Mouse (Mus musculus) left cerebral cortex, adult 2 months (tissue): ENCODE measurements around the gene Zscan10. TPM values are rescaled to one million over a fixed set of nuclear protein-coding genes. Genes with fewer than 3 reads are reported as not detected.
A peak's percentile ranks its signal among the peaks of the same experiment; 100 is the strongest.

ENCODE experiments used
- DNase-seq, 2 experiments: peaks; one replicate each; pipeline ENCODE4 v3.0.0; 2021 to 2022; ENCODE audit warnings: low spot score in 2 of 2, mixed read lengths in 1 of 2; ENCODE audit errors: extremely low spot score in 1 of 2
- H3K27ac ChIP-seq: fragments of 200-600 bp; 2 replicates; pipeline ENCODE4 v1.8.1; 2022
- H3K4me3 ChIP-seq: fragments of 200-600 bp; 2 replicates; pipeline ENCODE4 v1.8.1; 2022
- CTCF ChIP-seq: fragments of 200-600 bp; IDR thresholded peaks from 2 replicates; pipeline ENCODE4 v1.8.1; 2022; ENCODE audit warnings: antibody characterized with exemption, mild to moderate bottlenecking, moderate library complexity
- intact Hi-C: fragments of 180-260 bp; cut with DNase I; formaldehyde crosslinking; loops from one replicate; pipeline ENCODE4 v1.15.1; 2025
- total RNA-seq, 2 experiments: library from RNA; stranded (reverse); gene quantifications; 2 replicates each; pipeline ENCODE4 v1.2.3; 2021

The Zscan10 gene
- total RNA-seq, 2 experiments from 2014 or later: not detected

GRCm38 (mm10) chr17:23564368-23564715, 36.3 kb upstream of the Zscan10 start:
- TF ChIP-seq CTCF: no peak
- H3K4me3 ChIP-seq: peak overlapping the region; percentile 66
- intact Hi-C loops: no loop called here
- no peak for DNase-seq
- H3K27ac ChIP-seq: peak overlapping the region; percentile 87

GRCm38 (mm10) chr17:23566787-23567186, 33.9 kb upstream of the Zscan10 start:
- intact Hi-C loops: no loop called here
- TF ChIP-seq CTCF: peak; percentile 14
- no peak overlapping the region for H3K27ac ChIP-seq
- no peak overlapping the region for H3K4me3 ChIP-seq
- DNase-seq: no peak

- Histone ChIP-seq H3K27ac (no peak overlapping the region), H3K4me3 (no peak overlapping the region)
- intact Hi-C loops: no loop called here
- TF ChIP-seq CTCF: no peak
- DNase-seq: no peak
Observed at GRCm38 (mm10) chr17:23568370-23568769, 32.3 kb upstream of the Zscan10 start.

GRCm38 (mm10) chr17:23570017-23570416, 30.6 kb upstream of the Zscan10 start:
- no peak for DNase-seq
- intact Hi-C loops: loop anchor here (5.0 kb wide), 1 partner anchor 137 kb away; no protein-coding TSS in a partner anchor

GRCm38 (mm10) chr17:23571084-23571483, 29.6 kb upstream of the Zscan10 start:
- Histone ChIP-seq H3K27ac (no peak overlapping the region), H3K4me3 (no peak overlapping the region)
- peak; percentile 40 for TF ChIP-seq CTCF
- no peak for DNase-seq
- intact Hi-C loops: loop anchor here (5.0 kb wide), 1 partner anchor 136 kb away; no protein-coding TSS in a partner anchor

More at GRCm38 (mm10) chr17:23570017-23570416, 30.6 kb upstream of the Zscan10 start:
- Histone ChIP-seq H3K4me3 (no peak overlapping the region), H3K27ac (no peak overlapping the region)
- TF ChIP-seq CTCF: peak; percentile 57

- H3K4me3 ChIP-seq: no peak overlapping the region
- TF ChIP-seq CTCF: peak; percentile 20; the same call in 1 of the 2 replicates
- DNase-seq: no peak
- H3K27ac ChIP-seq: no peak overlapping the region
- intact Hi-C loops: loop anchor here (2.0 to 5.0 kb wide), 2 partner anchors 59 to 135 kb away; no protein-coding TSS in a partner anchor
Observed at GRCm38 (mm10) chr17:23572059-23572458, 28.6 kb upstream of the Zscan10 start.

- H3K4me3 ChIP-seq: no peak overlapping the region
- H3K27ac ChIP-seq: no peak overlapping the region
- intact Hi-C loops: loop anchor here (5.0 kb wide), 1 partner anchor 133 kb away; no protein-coding TSS in a partner anchor
- DNase-seq: no peak
- no peak for TF ChIP-seq CTCF
Observed at GRCm38 (mm10) chr17:23574130-23574529, 26.5 kb upstream of the Zscan10 start.

- no peak for DNase-seq
- no peak overlapping the region for H3K27ac ChIP-seq
- intact Hi-C loops: no loop called here
- no peak for TF ChIP-seq CTCF
- H3K4me3 ChIP-seq: no peak overlapping the region
Observed at GRCm38 (mm10) chr17:23575951-23576552, 24.6 kb upstream of the Zscan10 start.

GRCm38 (mm10) chr17:23584786-23585185, 15.9 kb upstream of the Zscan10 start:
- Histone ChIP-seq H3K27ac (no peak overlapping the region), H3K4me3 (no peak overlapping the region)
- DNase-seq: no peak
- TF ChIP-seq CTCF: no peak
- intact Hi-C loops: no loop called here

- peak overlapping the region; percentile 78 for H3K4me3 ChIP-seq
- peak; percentile 67 to 70 for DNase-seq
- intact Hi-C loops: no loop called here
- H3K27ac ChIP-seq: peak overlapping the region; percentile 69
- no peak for TF ChIP-seq CTCF
Observed at GRCm38 (mm10) chr17:23585721-23586491, 14.8 kb upstream of the Zscan10 start.

- DNase-seq: no peak
- intact Hi-C loops: no loop called here
- Histone ChIP-seq H3K4me3 (no peak overlapping the region), H3K27ac (no peak overlapping the region)
- TF ChIP-seq CTCF: no peak
Observed at GRCm38 (mm10) chr17:23587253-23587652, 13.4 kb upstream of the Zscan10 start.

- intact Hi-C loops: no loop called here
- peak overlapping the region; percentile 93 for H3K27ac ChIP-seq
- H3K4me3 ChIP-seq: peak overlapping the region; percentile 47
- DNase-seq: peak; percentile 96 to 97
- TF ChIP-seq CTCF: no peak
Observed at GRCm38 (mm10) chr17:23592208-23592925, 8.3 kb upstream of the Zscan10 start.
